Mouse (Mus musculus): ENCODE measurements around the gene Tex44. TPM values are rescaled to one million over a fixed set of nuclear protein-coding genes. Genes with fewer than 3 reads are reported as not detected.

The Tex44 gene
- polyA plus RNA-seq, 1 experiment from 2014 or later = not detected

- Histone ChIP-seq H3K4me3 (no peak overlapping the region), H3K4me2 (replicated peaks) (no peak overlapping the region), H3K9me3 (no peaks in the 10 kb centered on the region), H3K27ac (no peak overlapping the region), H3K36me3 (no peaks in the 10 kb centered on the region), H3K27me3 (no peaks in the 10 kb centered on the region), H3K4me1 (peaks cover 47% of the 10 kb centered on the region), H3K9ac (no peak overlapping the region)
- ATAC-seq (ENCODE audit: insufficient number of reproducible peaks, insufficient read depth, low FRiP score, low TSS enrichment) = no peak
- 70% methylated on average over 2 of the region's 2 CpGs for WGBS
Observed at GRCm38 (mm10) chr1:86438501-86438900, 12.4 kb downstream of the Tex44 start.

- Histone ChIP-seq H3K4me2 (replicated peaks) (no peak overlapping the region), H3K27ac (peak overlapping the region; percentile 100), H3K4me1 (peaks cover 47% of the 10 kb centered on the region), H3K9ac (peak overlapping the region; percentile 89; the same call in 1 of the 2 replicates), H3K27me3 (no peaks in the 10 kb centered on the region), H3K4me3 (no peak overlapping the region), H3K9me3 (no peaks in the 10 kb centered on the region), H3K36me3 (no peaks in the 10 kb centered on the region)
- WGBS = 30% methylated on average over 8 of the region's 8 CpGs
- ATAC-seq (ENCODE audit: insufficient number of reproducible peaks, insufficient read depth, low FRiP score, low TSS enrichment) = no peak
Observed at GRCm38 (mm10) chr1:86439487-86440170, 13.5 kb downstream of the Tex44 start.

- Histone ChIP-seq H3K9me3 (no peaks in the 10 kb centered on the region), H3K4me1 (peaks cover 40% of the 10 kb centered on the region), H3K4me3 (peak overlapping the region; percentile 49), H3K9ac (peak overlapping the region; percentile 89; the same call in 1 of the 2 replicates), H3K27me3 (no peaks in the 10 kb centered on the region), H3K4me2 (replicated peaks) (peak overlapping the region; percentile 79), H3K36me3 (no peaks in the 10 kb centered on the region), H3K27ac (peak overlapping the region; percentile 100)
- WGBS = 5% methylated on average over 18 of the region's 18 CpGs
- peak; percentile 62 for ATAC-seq (ENCODE audit: insufficient number of reproducible peaks, insufficient read depth, low FRiP score, low TSS enrichment)
Observed at GRCm38 (mm10) chr1:86440171-86440886, 14.2 kb downstream of the Tex44 start.

- peak overlapping the region; percentile 100 for H3K27ac ChIP-seq
- H3K4me2 ChIP-seq (replicated peaks) = peak overlapping the region; percentile 79
- H3K36me3 ChIP-seq = no peaks in the 10 kb centered on the region
- H3K4me1 ChIP-seq = peaks cover 33% of the 10 kb centered on the region
- WGBS = under 1% methylated on average over 29 of the region's 29 CpGs
- no peaks in the 10 kb centered on the region for H3K9me3 ChIP-seq
- H3K27me3 ChIP-seq = no peaks in the 10 kb centered on the region
- peak overlapping the region; percentile 89 for H3K9ac ChIP-seq
- H3K4me3 ChIP-seq = peak overlapping the region; percentile 49
- ATAC-seq (ENCODE audit: insufficient number of reproducible peaks, insufficient read depth, low FRiP score, low TSS enrichment) = peak; percentile 32
Observed at GRCm38 (mm10) chr1:86440887-86441723, 15.0 kb downstream of the Tex44 start.

- H3K4me3 ChIP-seq = peak overlapping the region; percentile 49
- peak overlapping the region; percentile 89 for H3K9ac ChIP-seq
- H3K27ac ChIP-seq = peak overlapping the region; percentile 100
- no peak for ATAC-seq (ENCODE audit: insufficient number of reproducible peaks, insufficient read depth, low FRiP score, low TSS enrichment)
- H3K36me3 ChIP-seq = no peaks in the 10 kb centered on the region
- H3K27me3 ChIP-seq = no peaks in the 10 kb centered on the region
- peak overlapping the region; percentile 79 for H3K4me2 ChIP-seq (replicated peaks)
- no peaks in the 10 kb centered on the region for H3K9me3 ChIP-seq
- under 1% methylated on average over 5 of the region's 5 CpGs for WGBS
- peaks cover 33% of the 10 kb centered on the region for H3K4me1 ChIP-seq
Observed at GRCm38 (mm10) chr1:86441724-86441979, 15.5 kb downstream of the Tex44 start.

- ATAC-seq (ENCODE audit: insufficient number of reproducible peaks, insufficient read depth, low FRiP score, low TSS enrichment) = peak; percentile 47
- H3K4me1 ChIP-seq = peaks cover 33% of the 10 kb centered on the region
- peak overlapping the region; percentile 79 for H3K4me2 ChIP-seq (replicated peaks)
- H3K4me3 ChIP-seq = peak overlapping the region; percentile 49
- H3K27me3 ChIP-seq = no peaks in the 10 kb centered on the region
- under 1% methylated on average over 81 of the region's 81 CpGs for WGBS
- peak overlapping the region; percentile 89 for H3K9ac ChIP-seq
- H3K27ac ChIP-seq = peak overlapping the region; percentile 100
- no peaks in the 10 kb centered on the region for H3K9me3 ChIP-seq
- no peaks in the 10 kb centered on the region for H3K36me3 ChIP-seq
Observed at GRCm38 (mm10) chr1:86441980-86442831, 16.1 kb downstream of the Tex44 start.

GRCm38 (mm10) chr1:86442832-86443231 lies 16.7 kb downstream of the Tex44 start:
- Histone ChIP-seq H3K9ac (peak overlapping the region; percentile 89), H3K4me2 (replicated peaks) (peak overlapping the region; percentile 79), H3K36me3 (no peaks in the 10 kb centered on the region), H3K9me3 (no peaks in the 10 kb centered on the region), H3K27ac (peak overlapping the region; percentile 100), H3K4me3 (peak overlapping the region; percentile 49), H3K27me3 (no peaks in the 10 kb centered on the region), H3K4me1 (peaks cover 35% of the 10 kb centered on the region)
- 3% methylated on average over 24 of the region's 24 CpGs for WGBS
- ATAC-seq (ENCODE audit: insufficient number of reproducible peaks, insufficient read depth, low FRiP score, low TSS enrichment) = peak; percentile 23; the same call in 1 of the 2 replicates

GRCm38 (mm10) chr1:86443386-86444172 lies 17.4 kb downstream of the Tex44 start:
- Histone ChIP-seq H3K4me2 (replicated peaks) (peak overlapping the region; percentile 79), H3K27me3 (no peaks in the 10 kb centered on the region), H3K27ac (peak overlapping the region; percentile 100), H3K9ac (peak overlapping the region; percentile 89), H3K4me1 (peaks cover 39% of the 10 kb centered on the region), H3K36me3 (no peaks in the 10 kb centered on the region), H3K9me3 (no peaks in the 10 kb centered on the region), H3K4me3 (no peak overlapping the region)
- ATAC-seq (ENCODE audit: insufficient number of reproducible peaks, insufficient read depth, low FRiP score, low TSS enrichment) = no peak
- WGBS = 55% methylated on average over 8 of the region's 8 CpGs

- Histone ChIP-seq H3K9ac (no peak overlapping the region), H3K4me2 (replicated peaks) (no peak overlapping the region), H3K27ac (peak overlapping the region; percentile 62), H3K4me3 (no peak overlapping the region), H3K27me3 (no peaks in the 10 kb centered on the region), H3K9me3 (no peaks in the 10 kb centered on the region), H3K36me3 (no peaks in the 10 kb centered on the region), H3K4me1 (peaks cover 20% of the 10 kb centered on the region)
- no peak for ATAC-seq (ENCODE audit: insufficient number of reproducible peaks, insufficient read depth, low FRiP score, low TSS enrichment)
- 58% methylated on average over 13 of the region's 13 CpGs for WGBS
Observed at GRCm38 (mm10) chr1:86447596-86448171, 21.6 kb downstream of the Tex44 start.

- peaks cover 19% of the 10 kb centered on the region for H3K4me1 ChIP-seq
- H3K9ac ChIP-seq = no peak overlapping the region
- ATAC-seq (ENCODE audit: insufficient number of reproducible peaks, insufficient read depth, low FRiP score, low TSS enrichment) = no peak
- H3K4me3 ChIP-seq = no peak overlapping the region
- no peak overlapping the region for H3K4me2 ChIP-seq (replicated peaks)
- H3K27me3 ChIP-seq = no peaks in the 10 kb centered on the region
- H3K27ac ChIP-seq = peak overlapping the region; percentile 62
- H3K36me3 ChIP-seq = no peaks in the 10 kb centered on the region
- 33% methylated on average over 4 of the region's 4 CpGs for WGBS
- no peaks in the 10 kb centered on the region for H3K9me3 ChIP-seq
Observed at GRCm38 (mm10) chr1:86448272-86448671, 22.1 kb downstream of the Tex44 start.

All from embryonic facial prominence, embryonic 12.5 days (tissue).